Mouse (Mus musculus) liver, adult 2 months (tissue): ENCODE measurements at regions not wholly inside any gene's neighbourhood (a gene's known extent, or its start where the extent isn't known, plus 50 kb on each side); places are given as distances from the start of the nearest gene placed in this dataset.

Source experiments
- CTCF ChIP-seq: fragments of 200-500 bp; IDR thresholded peaks from 2 replicates; pipeline ENCODE4 v1.5.1; 2011; ENCODE audit warnings: low read depth, low read length, control low read depth
- POLR2A ChIP-seq: fragments of 200-500 bp; IDR thresholded peaks from 2 replicates; pipeline ENCODE4 v1.6.1; 2011; ENCODE audit warnings: low read length, control low read depth; ENCODE audit not compliant: insufficient read depth; ENCODE audit errors: extremely low read depth

GRCm38 (mm10) chr8:26864571-26864970 is 112.6 kb upstream of the Zfp703 start:
- TF ChIP-seq CTCF (no peak), POLR2A (no peak)
